Mouse (Mus musculus): ENCODE measurements around the gene C130050O18Rik. TPM values are rescaled to one million over a fixed set of nuclear protein-coding genes. Genes with fewer than 3 reads are reported as not detected.

C130050O18Rik gene
- polyA plus RNA-seq, 1 experiment: not detected

- peaks cover 74% of the 10 kb centered on the region for H3K4me1 ChIP-seq (ENCODE audit: control insufficient read depth, insufficient read depth, insufficient read length, low read length)
- H3K4me3 ChIP-seq (ENCODE audit: insufficient read depth, low read depth, low read length): no peak overlapping the region
- H3K27ac ChIP-seq (replicated peaks; ENCODE audit: low read depth, low read length): peak overlapping the region; percentile 96
These were observed 16.9 kb upstream of the C130050O18Rik start for GRCm38 (mm10) chr5:139388195-139388570.

GRCm38 (mm10) chr5:139388694-139389675 lies 16.1 kb upstream of the C130050O18Rik start:
- Histone ChIP-seq H3K4me3 (ENCODE audit: insufficient read depth, low read depth, low read length) (no peak overlapping the region), H3K27ac (replicated peaks; ENCODE audit: low read depth, low read length) (peak overlapping the region; percentile 96), H3K4me1 (ENCODE audit: control insufficient read depth, insufficient read depth, insufficient read length, low read length) (peaks cover 66% of the 10 kb centered on the region)

DNA sequence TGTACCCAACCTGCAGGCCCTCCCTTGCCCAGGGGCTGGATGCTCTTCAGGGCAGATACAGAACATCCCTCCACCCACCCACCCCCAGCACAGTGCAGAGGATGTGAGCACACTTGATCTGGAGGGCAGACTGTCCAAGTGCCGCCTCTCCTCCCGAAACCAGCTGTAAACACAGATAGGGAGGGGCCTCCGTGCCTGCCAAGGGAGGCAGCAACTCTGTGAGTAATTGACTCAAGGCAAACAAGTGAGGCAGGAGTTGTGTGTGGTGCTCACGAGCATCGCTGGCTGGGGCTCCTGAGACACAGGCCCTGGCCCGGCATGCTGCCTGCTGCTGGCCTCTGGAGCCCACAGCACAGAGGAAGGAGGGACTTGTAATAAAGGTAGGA lies 15.4 kb upstream of the C130050O18Rik start:
- Histone ChIP-seq H3K4me1 (ENCODE audit: control insufficient read depth, insufficient read depth, insufficient read length, low read length) (peaks cover 61% of the 10 kb centered on the region), H3K4me3 (ENCODE audit: insufficient read depth, low read depth, low read length) (peak overlapping the region; percentile 33), H3K27ac (replicated peaks; ENCODE audit: low read depth, low read length) (peak overlapping the region; percentile 96)

DNA sequence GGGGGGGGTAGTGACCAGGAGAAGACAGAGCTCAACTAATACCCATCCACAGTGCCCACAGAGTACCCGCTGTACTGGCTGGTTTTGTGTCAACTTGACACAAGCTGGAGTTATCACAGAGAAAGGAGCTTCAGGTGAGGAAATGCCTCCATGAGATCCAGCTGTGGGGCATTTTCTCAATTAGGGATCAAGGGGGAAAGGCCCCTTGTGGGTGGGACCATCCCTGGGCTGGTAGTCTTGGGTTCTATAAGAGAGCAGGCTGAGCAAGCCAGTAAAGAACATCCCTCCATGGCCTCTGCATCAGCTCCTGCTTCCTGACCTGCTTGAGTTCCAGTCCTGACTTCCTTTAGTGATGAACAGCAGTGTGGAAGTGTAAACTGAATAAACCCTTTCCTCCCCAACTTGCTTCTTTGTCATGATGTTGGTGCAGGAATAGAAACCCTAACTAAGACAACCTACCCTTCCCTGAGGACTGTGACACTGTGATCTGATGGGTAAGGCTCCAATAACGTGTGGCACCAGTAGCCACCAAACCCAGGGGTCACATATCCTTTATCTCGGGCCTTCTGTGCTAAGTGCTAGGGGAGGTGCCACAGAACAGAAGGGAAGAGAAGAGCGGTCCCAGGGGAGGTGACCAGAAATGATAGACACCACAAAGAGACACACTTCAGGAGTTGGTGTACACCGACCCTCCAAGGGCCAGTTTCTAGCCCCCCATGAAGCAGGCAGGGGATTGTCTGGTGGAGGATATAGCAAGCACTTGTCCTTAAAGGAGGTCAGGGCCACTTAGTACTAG lies 14.6 kb upstream of the C130050O18Rik start:
- Histone ChIP-seq H3K27ac (replicated peaks; ENCODE audit: low read depth, low read length) (peak overlapping the region; percentile 96), H3K4me1 (ENCODE audit: control insufficient read depth, insufficient read depth, insufficient read length, low read length) (peaks cover 53% of the 10 kb centered on the region), H3K4me3 (ENCODE audit: insufficient read depth, low read depth, low read length) (peak overlapping the region; percentile 33)

DNA sequence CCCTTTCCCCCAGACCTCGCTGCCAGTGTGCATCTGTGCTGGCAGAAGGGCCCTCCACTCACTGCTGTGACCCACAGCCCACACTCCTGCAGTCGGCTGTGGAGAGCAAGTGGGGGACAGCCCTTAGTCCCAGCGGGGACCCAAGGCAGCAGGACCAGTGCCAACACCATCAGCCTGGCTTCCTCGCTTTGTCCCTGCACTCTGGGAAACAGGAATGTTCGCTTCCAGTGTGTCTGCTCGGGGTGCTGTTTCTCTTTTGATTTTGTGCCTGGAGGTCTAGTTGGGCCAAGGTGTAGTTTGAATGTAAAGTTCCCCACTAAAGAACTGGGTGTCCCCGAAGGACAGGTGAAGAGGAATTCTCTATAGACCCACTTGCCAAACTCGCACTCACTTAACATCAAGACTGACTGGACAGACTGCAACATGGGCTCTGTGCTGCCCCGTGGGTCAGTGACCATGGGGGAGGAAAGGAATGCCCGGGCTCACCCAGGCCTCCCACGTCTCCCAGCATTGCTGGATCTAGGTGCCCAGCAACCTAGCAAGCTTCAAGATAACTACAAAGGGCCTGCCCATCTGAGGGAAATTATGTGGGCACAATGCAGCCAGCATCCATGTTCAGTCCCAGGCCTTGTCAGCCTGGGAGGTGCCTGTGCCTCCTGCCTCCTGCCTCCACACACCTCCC lies 13.6 kb upstream of the C130050O18Rik start:
- H3K27ac ChIP-seq (replicated peaks; ENCODE audit: low read depth, low read length): peak overlapping the region; percentile 72
- peaks cover 44% of the 10 kb centered on the region for H3K4me1 ChIP-seq (ENCODE audit: control insufficient read depth, insufficient read depth, insufficient read length, low read length)
- H3K4me3 ChIP-seq (ENCODE audit: insufficient read depth, low read depth, low read length): peak overlapping the region; percentile 31

DNA sequence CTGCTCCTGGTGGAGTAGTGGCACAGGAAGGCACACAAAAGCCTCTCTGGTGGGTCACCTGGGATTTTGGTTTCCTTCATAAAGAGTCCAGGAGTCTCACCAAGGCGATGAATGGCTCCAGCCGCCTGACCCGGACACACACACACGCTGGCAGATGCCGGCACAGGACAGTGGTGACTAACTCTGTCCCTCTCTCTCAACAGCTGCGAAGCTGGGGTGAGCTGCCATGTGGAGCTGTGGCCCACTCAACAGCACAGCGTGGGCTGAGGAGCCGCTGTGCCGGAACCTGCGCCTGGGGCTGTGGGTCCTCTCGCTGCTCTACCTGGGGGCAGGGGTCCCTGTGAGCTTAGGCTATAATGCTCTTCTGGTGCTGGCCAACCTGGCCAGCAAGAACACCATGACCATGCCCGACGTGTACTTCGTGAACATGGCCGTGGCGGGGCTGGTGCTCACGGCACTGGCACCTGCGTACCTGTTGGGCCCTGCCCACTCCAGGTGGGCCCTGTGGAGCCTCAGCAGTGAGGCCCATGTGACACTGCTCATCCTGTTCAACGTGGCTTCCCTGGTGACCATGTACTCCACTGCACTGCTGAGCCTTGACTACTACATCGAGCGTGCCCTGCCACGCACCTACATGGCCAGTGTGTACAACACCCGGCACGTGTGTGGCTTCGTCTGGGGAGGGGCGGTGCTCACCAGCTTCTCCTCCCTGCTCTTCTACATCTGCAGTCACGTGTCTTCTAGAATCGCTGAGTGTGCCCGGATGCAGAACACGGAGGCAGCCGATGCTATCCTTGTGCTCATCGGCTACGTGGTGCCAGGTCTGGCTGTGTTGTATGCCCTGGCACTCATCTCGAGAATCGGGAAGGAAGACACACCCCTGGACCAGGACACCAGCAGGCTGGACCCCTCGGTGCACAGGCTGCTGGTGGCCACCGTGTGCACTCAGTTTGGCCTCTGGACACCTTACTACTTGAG lies 12.6 kb upstream of the C130050O18Rik start:
- Histone ChIP-seq H3K4me3 (ENCODE audit: insufficient read depth, low read depth, low read length) (no peak overlapping the region), H3K4me1 (ENCODE audit: control insufficient read depth, insufficient read depth, insufficient read length, low read length) (peaks cover 44% of the 10 kb centered on the region), H3K27ac (replicated peaks; ENCODE audit: low read depth, low read length) (peak overlapping the region; percentile 72)

DNA sequence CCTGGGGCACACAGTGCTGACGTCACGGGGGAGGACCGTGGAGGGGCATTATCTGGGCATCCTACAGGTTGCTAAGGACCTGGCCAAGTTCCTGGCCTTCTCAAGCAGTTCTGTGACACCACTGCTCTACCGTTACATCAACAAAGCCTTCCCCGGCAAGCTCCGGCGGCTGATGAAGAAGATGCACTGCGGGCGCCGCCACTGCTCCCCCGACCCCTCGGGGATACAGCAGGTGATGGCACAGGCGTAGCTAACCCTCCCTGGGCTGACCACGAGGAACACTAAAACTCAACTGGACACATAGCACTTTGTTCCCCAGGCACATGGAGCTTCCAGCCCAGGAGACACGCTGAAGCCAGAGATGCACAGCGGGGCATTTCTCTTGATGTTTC lies 11.9 kb upstream of the C130050O18Rik start:
- H3K4me3 ChIP-seq (ENCODE audit: insufficient read depth, low read depth, low read length): no peak overlapping the region
- 0 out of 2 replicates have a peak overlapping the region, but pooled peaks have one; percentile 72 for H3K27ac ChIP-seq (replicated peaks; ENCODE audit: low read depth, low read length)

GRCm38 (mm10) chr5:139394399-139394798 lies 10.7 kb upstream of the C130050O18Rik start:
- Histone ChIP-seq H3K4me1 (ENCODE audit: control insufficient read depth, insufficient read depth, insufficient read length, low read length) (peaks cover 37% of the 10 kb centered on the region), H3K4me3 (ENCODE audit: insufficient read depth, low read depth, low read length) (no peak overlapping the region), H3K27ac (replicated peaks; ENCODE audit: low read depth, low read length) (no peak overlapping the region)

More for the DNA sequence above, 11.9 kb upstream of the C130050O18Rik start:
- H3K4me1 ChIP-seq (ENCODE audit: control insufficient read depth, insufficient read depth, insufficient read length, low read length): peaks cover 42% of the 10 kb centered on the region

DNA sequence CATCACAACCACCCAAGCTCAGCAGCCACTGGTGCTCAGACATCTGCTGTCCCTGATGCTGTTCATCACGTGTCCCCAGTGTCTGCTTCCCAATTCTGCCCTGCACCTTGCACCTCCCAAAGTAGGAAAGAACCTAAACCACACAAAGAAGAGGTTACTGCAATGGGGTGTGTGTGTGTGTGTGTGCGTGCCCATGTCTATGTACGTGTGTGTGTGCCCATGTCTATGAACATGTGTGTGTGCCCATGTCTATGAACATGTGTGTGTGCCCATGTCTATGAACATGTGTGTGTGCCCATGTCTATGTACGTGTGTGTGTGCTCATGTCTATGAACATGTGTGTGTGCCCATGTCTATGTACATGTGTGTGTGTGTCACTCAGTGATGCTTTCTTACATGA lies 9.6 kb upstream of the C130050O18Rik start:
- Histone ChIP-seq H3K27ac (replicated peaks; ENCODE audit: low read depth, low read length) (no peak overlapping the region), H3K4me3 (ENCODE audit: insufficient read depth, low read depth, low read length) (no peak overlapping the region), H3K4me1 (ENCODE audit: control insufficient read depth, insufficient read depth, insufficient read length, low read length) (peaks cover 29% of the 10 kb centered on the region)

DNA sequence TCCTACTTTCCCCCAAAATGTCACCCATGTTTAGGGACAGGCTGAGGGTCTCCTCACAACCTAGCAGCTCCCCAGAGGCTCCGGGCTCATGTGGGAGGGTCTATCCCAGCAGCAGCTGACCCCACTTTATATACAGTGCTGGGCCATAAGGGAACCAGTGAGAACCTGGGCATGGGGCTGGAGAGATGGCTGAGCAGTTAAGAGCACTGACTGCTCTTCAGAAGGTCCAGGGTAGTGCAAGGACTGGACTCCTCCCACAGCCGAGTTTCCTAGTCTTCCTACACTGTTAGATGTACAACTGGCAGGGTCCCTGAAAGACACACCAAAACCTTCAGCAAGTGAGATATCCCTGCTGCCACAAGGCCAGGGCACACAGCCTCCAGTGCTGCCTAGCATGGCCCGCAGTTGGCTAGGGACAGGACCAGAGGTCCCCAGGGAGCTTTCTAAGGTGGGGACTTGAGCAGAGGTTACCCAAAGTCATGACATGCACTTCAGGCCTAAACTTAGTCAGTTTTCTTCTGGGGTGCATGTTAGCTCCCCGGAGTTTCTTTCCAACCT lies 7.6 kb upstream of the C130050O18Rik start:
- Histone ChIP-seq H3K27ac (replicated peaks; ENCODE audit: low read depth, low read length) (peak overlapping the region; percentile 4; the same call in 1 of the 2 replicates), H3K4me1 (ENCODE audit: control insufficient read depth, insufficient read depth, insufficient read length, low read length) (peaks cover 16% of the 10 kb centered on the region), H3K4me3 (ENCODE audit: insufficient read depth, low read depth, low read length) (no peak overlapping the region)

GRCm38 (mm10) chr5:139397959-139398753 lies 6.9 kb upstream of the C130050O18Rik start:
- H3K4me3 ChIP-seq (ENCODE audit: insufficient read depth, low read depth, low read length): no peak overlapping the region
- peaks cover 8% of the 10 kb centered on the region for H3K4me1 ChIP-seq (ENCODE audit: control insufficient read depth, insufficient read depth, insufficient read length, low read length)
- H3K27ac ChIP-seq (replicated peaks; ENCODE audit: low read depth, low read length): 0 out of 2 replicates have a peak overlapping the region, but pooled peaks have one; percentile 4

DNA sequence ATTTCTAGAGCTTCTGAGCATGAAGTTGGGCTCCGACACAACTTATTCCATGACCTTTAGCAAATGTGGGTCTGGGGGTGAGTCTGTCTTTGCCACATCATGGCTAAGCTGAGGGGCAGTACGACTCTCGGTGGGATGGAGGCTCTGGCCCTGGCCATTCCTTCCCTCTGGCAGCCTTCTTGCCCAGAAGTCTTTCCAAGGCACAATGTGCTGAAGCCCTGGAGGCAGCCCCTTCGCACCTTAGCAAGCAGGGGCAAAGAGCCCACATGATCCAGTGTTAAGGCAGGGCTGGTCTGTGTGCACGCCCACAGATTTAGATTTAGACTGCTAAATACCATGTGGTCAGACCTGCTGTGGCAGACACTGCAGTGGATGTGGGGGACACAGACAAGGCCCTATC lies 6.3 kb upstream of the C130050O18Rik start:
- H3K4me1 ChIP-seq (ENCODE audit: control insufficient read depth, insufficient read depth, insufficient read length, low read length): peaks cover 10% of the 10 kb centered on the region
- H3K4me3 ChIP-seq (ENCODE audit: insufficient read depth, low read depth, low read length): no peak overlapping the region
- no peak overlapping the region for H3K27ac ChIP-seq (replicated peaks; ENCODE audit: low read depth, low read length)

DNA sequence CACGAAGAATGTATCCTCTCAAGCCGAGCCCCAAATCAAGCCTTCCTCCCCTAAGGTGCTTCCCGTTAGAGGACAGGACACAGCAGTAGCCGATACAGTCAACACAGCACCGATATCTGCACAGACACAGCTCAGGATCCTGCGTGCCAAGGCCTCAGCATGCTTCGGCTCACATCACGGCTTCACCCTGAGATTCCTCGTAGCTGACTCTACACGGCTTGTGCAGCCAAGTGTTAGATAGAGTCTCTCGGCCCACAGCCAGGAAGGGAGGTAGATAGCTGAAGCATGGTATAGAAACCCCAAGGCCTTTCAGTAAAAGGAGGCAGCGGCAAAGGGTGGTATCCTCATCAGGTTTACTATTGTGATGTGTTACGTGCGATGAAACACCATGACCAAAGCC lies 5.1 kb upstream of the C130050O18Rik start:
- H3K4me3 ChIP-seq (ENCODE audit: insufficient read depth, low read depth, low read length): no peak overlapping the region
- peaks cover 21% of the 10 kb centered on the region for H3K4me1 ChIP-seq (ENCODE audit: control insufficient read depth, insufficient read depth, insufficient read length, low read length)
- no peak overlapping the region for H3K27ac ChIP-seq (replicated peaks; ENCODE audit: low read depth, low read length)
